Mouse (Mus musculus) Patski (cell line): ENCODE data around the gene Efcab5. TPM values are rescaled to one million over a fixed set of nuclear protein-coding genes. Genes with fewer than 3 reads are reported as not detected.
"Not testable (repeated sequence)": the region's sequence is repeated elsewhere in the genome, so short reads cannot be mapped to it uniquely, and the experiment has no call there.

ENCODE experiments used
- ATAC-seq: fragments of 100-300 bp; one replicate; pipeline ENCODE4 v1.8.0; 2021
- CTCF ChIA-PET: fragments of 350-600 bp; sonication (Branson Sonifier 250); formaldehyde crosslinking; loops from one replicate; lab custom pipeline; 2022; ENCODE audit warnings: inconsistent platforms; lab: Charles Lee
- POLR2A ChIA-PET: fragments of 350-600 bp; sonication (Branson Sonifier 250); formaldehyde crosslinking; loops from one replicate; lab custom pipeline; 2022; ENCODE audit warnings: antibody characterized with exemption, inconsistent platforms; lab: Charles Lee
- DNase-seq: peaks from one replicate; pipeline ENCODE4 v3.0.0-alpha.2; 2011; ENCODE audit warnings: low read depth, low spot score
- H3K27me3 ChIP-seq: fragments of 371-371 bp; one replicate; pipeline ENCODE4 v1.5.1; 2021
- CTCF ChIP-seq: fragments of 100-300 bp; IDR thresholded peaks from one replicate; pipeline ENCODE4 v1.5.1; 2021
- in situ Hi-C: fragments of 300-500 bp; cut with MboI; formaldehyde crosslinking; loops from 3 replicates; pipeline ENCODE4 v1.11.1; 2018; ENCODE audit warnings: low pct_unique_long_range_greater_than_20kb, mixed read lengths
- polyA plus RNA-seq: library from polyadenylated mRNA; unstranded; gene quantifications from one replicate; pipeline ENCODE4 v1.2.3, GENCODE M21; 2021

Efcab5 gene
- polyA plus RNA-seq, 1 experiment from 2014 or later, result 0.23 TPM

DNA sequence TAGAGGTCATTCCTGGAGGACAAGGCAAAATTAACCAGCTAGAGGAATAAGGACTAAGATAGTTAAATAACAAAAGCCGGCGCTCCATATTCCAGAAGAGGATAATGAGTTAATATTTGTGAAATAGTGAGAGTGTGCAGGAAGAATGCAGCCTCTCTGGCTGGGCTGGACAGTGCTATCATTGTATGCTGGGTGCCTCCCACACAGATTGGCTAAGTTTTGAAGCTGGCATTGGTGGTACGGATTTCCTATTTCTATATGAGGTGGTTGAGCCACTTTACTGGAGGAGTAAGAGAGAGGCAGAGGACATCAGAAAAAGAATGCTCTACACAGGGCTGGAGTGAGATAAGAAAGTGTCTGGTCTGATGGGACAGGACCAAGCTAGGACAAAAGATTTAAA lies 9.0 kb downstream of the Efcab5 start:
- ChIA-PET CTCF (interaction anchor here (1.2 kb wide), 1 partner anchor 26 kb away, joined by 4 read pairs; no protein-coding TSS in a partner anchor), POLR2A (no interaction called here)
- DNase-seq (no peak), ATAC-seq (no peak)
- in situ Hi-C loops, result no loop called here
- no peak for TF ChIP-seq CTCF
- peaks cover 21% of the 10 kb centered on the region for H3K27me3 ChIP-seq

GRCm38 (mm10) chr11:77174531-77174930 lies 14.2 kb downstream of the Efcab5 start:
- POLR2A ChIA-PET, result no interaction called here

GRCm38 (mm10) chr11:77173731-77174130 lies 15.0 kb downstream of the Efcab5 start:
- ChIA-PET POLR2A (no interaction called here), CTCF (interaction anchor here (0.8 kb wide), 1 partner anchor 9 kb away, joined by 3 read pairs; no protein-coding TSS in a partner anchor)
- DNase-seq, result no peak
- TF ChIP-seq CTCF, result no peak
- in situ Hi-C loops, result no loop called here
- ATAC-seq, result no peak
- H3K27me3 ChIP-seq, result peaks cover 31% of the 10 kb centered on the region

More at GRCm38 (mm10) chr11:77174531-77174930, 14.2 kb downstream of the Efcab5 start:
- in situ Hi-C loops, result no loop called here
- TF ChIP-seq CTCF, result no peak
- DNase-seq, result no peak
- no peak for ATAC-seq
- H3K27me3 ChIP-seq, result peaks cover 25% of the 10 kb centered on the region
- CTCF ChIA-PET, result interaction anchor here (0.8 kb wide), 1 partner anchor 8 kb away, joined by 3 read pairs; no protein-coding TSS in a partner anchor

- ChIA-PET POLR2A (no interaction called here), CTCF (no interaction called here)
- in situ Hi-C loops, result no loop called here
- TF ChIP-seq CTCF, result no peak
- H3K27me3 ChIP-seq, result peaks cover 10% of the 10 kb centered on the region
- DNase-seq, result no peak
- no peak for ATAC-seq
These were observed 28.0 kb downstream of the Efcab5 start for GRCm38 (mm10) chr11:77160744-77161143.

DNA sequence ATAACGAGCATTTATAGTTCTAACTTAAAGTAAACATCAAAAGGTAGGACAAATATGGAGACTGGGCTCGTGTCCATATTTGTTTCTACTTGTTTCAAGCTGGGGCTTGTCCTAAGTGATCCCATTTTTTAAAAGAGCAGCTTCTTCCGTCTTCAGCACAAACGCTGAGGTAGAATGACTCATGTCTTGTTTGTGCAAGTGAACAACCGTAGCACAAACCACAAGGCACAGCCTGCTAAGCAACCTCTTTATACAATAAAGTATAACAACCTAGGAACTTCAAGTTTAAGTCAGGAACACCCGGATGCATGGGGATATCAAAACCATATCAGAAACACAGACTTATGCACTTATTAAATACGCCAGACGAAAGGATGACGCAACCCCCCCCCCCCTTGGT lies 28.4 kb downstream of the Efcab5 start:
- ATAC-seq, result no peak
- in situ Hi-C loops, result no loop called here
- no peak for DNase-seq
- peaks cover 10% of the 10 kb centered on the region for H3K27me3 ChIP-seq
- CTCF ChIA-PET, result no interaction called here
- no peak for TF ChIP-seq CTCF
- POLR2A ChIA-PET, result no interaction called here

GRCm38 (mm10) chr11:77154214-77154613 lies 34.6 kb downstream of the Efcab5 start:
- H3K27me3 ChIP-seq, result no peaks in the 10 kb centered on the region
- TF ChIP-seq CTCF, result no peak
- ATAC-seq (no peak), DNase-seq (no peak)
- ChIA-PET POLR2A (no interaction called here), CTCF (interaction anchor here (1.0 to 1.7 kb wide), 3 partner anchors 9 to 26 kb away, joined by 3 to 4 read pairs (median 4); no protein-coding TSS in a partner anchor)
- in situ Hi-C loops, result no loop called here

GRCm38 (mm10) chr11:77150806-77151205 lies 38.0 kb downstream of the Efcab5 start:
- in situ Hi-C loops, result no loop called here
- ATAC-seq, result no peak
- TF ChIP-seq CTCF, result no peak
- ChIA-PET CTCF (no interaction called here), POLR2A (interaction anchor here (0.6 kb wide), 1 partner anchor 41 kb away, joined by 4 read pairs; no protein-coding TSS in a partner anchor)
- no peaks in the 10 kb centered on the region for H3K27me3 ChIP-seq
- no peak for DNase-seq

DNA sequence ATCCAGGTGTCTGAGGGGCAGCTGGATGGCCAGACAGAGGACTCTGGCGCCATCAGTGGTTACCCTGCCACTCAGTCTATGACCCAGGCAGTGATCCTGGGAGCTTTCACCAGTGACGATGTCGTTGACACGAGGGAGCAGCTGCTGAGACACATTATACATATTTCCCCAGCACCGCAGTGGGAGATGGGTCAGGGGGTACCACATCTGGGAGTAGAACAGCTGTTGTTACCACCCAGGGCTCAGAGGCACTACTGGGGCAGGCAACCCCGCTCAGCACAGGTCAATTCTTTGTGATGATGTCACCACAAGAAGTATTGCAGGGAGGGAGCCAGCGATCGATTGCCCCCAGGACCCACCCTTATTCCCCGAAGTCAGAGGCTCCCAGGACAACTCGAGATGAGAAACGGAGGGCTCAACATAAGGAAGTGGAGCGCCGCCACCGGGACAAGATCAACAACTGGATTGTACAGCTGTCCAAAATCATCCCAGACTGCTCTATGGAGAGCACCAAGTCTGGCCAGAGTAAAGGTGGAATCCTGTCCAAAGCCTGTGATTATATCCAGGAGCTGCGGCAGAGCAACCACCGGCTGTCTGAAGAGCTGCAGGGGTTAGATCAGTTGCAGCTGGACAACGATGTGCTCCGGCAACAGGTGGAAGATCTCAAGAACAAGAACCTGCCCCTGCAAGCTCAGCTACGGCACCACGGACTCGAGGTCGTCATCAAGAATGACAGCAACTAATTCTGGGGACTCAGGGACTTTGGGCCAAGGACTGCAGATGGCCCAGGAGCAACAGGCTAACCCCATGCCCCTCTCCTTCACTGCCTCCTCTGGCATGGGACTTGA lies 38.8 kb downstream of the Efcab5 start:
- POLR2A ChIA-PET, H3K27me3 ChIP-seq, DNase-seq, in situ Hi-C loops, ATAC-seq, CTCF ChIA-PET: not testable (repeated sequence)

- H3K27me3 ChIP-seq, result no peaks in the 10 kb centered on the region
- ChIA-PET CTCF (interaction anchor here (1.1 kb wide), 1 partner anchor 15 kb away, joined by 3 read pairs; no protein-coding TSS in a partner anchor), POLR2A (no interaction called here)
- no peak for ATAC-seq
- no peak for DNase-seq
- in situ Hi-C loops, result no loop called here
- TF ChIP-seq CTCF, result peak; percentile 42
These were observed 40.0 kb downstream of the Efcab5 start for GRCm38 (mm10) chr11:77148774-77149173.

DNA sequence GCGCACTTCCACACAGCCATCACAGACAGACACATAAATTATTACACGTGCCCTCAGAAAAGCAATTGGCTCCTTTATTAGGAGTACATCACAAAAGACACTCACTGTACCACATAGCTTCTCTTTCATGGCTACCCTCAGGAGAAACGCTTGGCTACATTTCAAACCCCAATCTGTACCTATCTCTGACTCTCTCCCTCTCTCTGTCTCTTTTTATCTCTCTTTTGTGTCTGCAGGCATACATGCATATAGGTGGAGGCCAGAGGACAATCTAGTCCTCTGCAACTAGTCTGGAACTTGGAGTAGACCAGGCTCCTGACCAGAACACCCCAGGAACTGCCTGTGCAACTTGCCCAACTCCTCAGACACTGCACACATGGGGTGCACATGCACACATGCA lies 41.0 kb downstream of the Efcab5 start:
- in situ Hi-C loops, result no loop called here
- ChIA-PET POLR2A (interaction anchor here (1.0 kb wide), 1 partner anchor 11 kb away, joined by 3 read pairs; no protein-coding TSS in a partner anchor), CTCF (interaction anchor here (1.3 kb wide), 1 partner anchor 8 kb away, joined by 3 read pairs; no protein-coding TSS in a partner anchor)
- H3K27me3 ChIP-seq, result no peaks in the 10 kb centered on the region
- TF ChIP-seq CTCF, result no peak
- ATAC-seq, result no peak
- no peak for DNase-seq

- DNase-seq (no peak), ATAC-seq (no peak)
- ChIA-PET CTCF (interaction anchor here (1.4 kb wide), 1 partner anchor 9 kb away, joined by 4 read pairs; no protein-coding TSS in a partner anchor), POLR2A (no interaction called here)
- TF ChIP-seq CTCF, result no peak
- in situ Hi-C loops, result no loop called here
- peaks cover under 1% of the 10 kb centered on the region for H3K27me3 ChIP-seq
These were observed 43.3 kb downstream of the Efcab5 start for GRCm38 (mm10) chr11:77145423-77145822.
